Mouse (Mus musculus) limb, embryonic 14.5 days (tissue): ENCODE measurements around the gene Sirpa. TPM values are rescaled to one million over a fixed set of nuclear protein-coding genes. Genes with fewer than 3 reads are reported as not detected.

Experiments used
- ATAC-seq: fragments of 200-750 bp; cut with Nextera tagmentation; 2 replicates; pipeline ENCODE4 v1.8.0; 2017; ENCODE audit warnings: low read depth, moderate number of reproducible peaks, moderate TSS enrichment; ENCODE audit not compliant: low FRiP score
- DNase-seq: peaks from one replicate; pipeline ENCODE4 v3.0.0-alpha.2; 2015; ENCODE audit warnings: low spot score
- H3K27ac ChIP-seq: fragments of 300-500 bp; sonication (generic); replicated peaks from 2 replicates; pipeline ENCODE4 v1.5.1; 2014; ENCODE audit warnings: low read depth, mild to moderate bottlenecking, low read length, moderate library complexity, mixed read lengths
- H3K27me3 ChIP-seq: fragments of 300-500 bp; sonication (generic); 2 replicates; pipeline ENCODE4 v1.6.1; 2014; ENCODE audit warnings: low read length, mixed read lengths; ENCODE audit not compliant: control insufficient read depth, insufficient read depth
- H3K36me3 ChIP-seq: fragments of 300-500 bp; sonication (generic); 2 replicates; pipeline ENCODE4 v1.6.1; 2014; ENCODE audit warnings: mild to moderate bottlenecking, low read length, moderate library complexity, mixed read lengths; ENCODE audit not compliant: control insufficient read depth, insufficient read depth
- H3K4me1 ChIP-seq: fragments of 300-500 bp; sonication (generic); 2 replicates; pipeline ENCODE4 v1.6.1; 2014; ENCODE audit warnings: antibody characterized with exemption, low read length, mixed read lengths; ENCODE audit not compliant: control insufficient read depth, insufficient read depth
- H3K4me2 ChIP-seq: fragments of 300-500 bp; sonication (generic); replicated peaks from 2 replicates; pipeline ENCODE4 v1.6.1; 2014; ENCODE audit warnings: low read depth, mild to moderate bottlenecking, low read length, moderate library complexity; ENCODE audit not compliant: severe bottlenecking
- H3K4me3 ChIP-seq: fragments of 300-500 bp; sonication (generic); replicated peaks from 2 replicates; pipeline ENCODE4 v1.5.1; 2014; ENCODE audit warnings: low read length
- H3K9ac ChIP-seq: fragments of 300-500 bp; sonication (generic); 2 replicates; pipeline ENCODE4 v1.6.1; 2014; ENCODE audit warnings: mild to moderate bottlenecking, low read depth, low read length, moderate library complexity; ENCODE audit not compliant: severe bottlenecking
- H3K9me3 ChIP-seq: fragments of 300-500 bp; sonication (generic); 2 replicates; pipeline ENCODE4 v1.6.1; 2016; ENCODE audit warnings: low read length; ENCODE audit not compliant: control insufficient read depth
- POLR2A ChIP-seq: fragments of 200-500 bp; IDR thresholded peaks from 2 replicates; pipeline ENCODE4 v1.8.0; 2012; ENCODE audit warnings: inconsistent platforms, mild to moderate bottlenecking, moderate library complexity, borderline replicate concordance; ENCODE audit not compliant: insufficient read depth, insufficient read length; ENCODE audit errors: extremely low read depth
- WGBS: fragments of 180-500 bp; shearing (Covaris S2); extraction: QIAGEN DNeasy Blood & Tissue Kit; methylation state at CpG from one replicate; pipeline ENCODE4 v1.1.7; 2014; 5-methylcytosine and 5-hydroxymethylcytosine counted together
- polyA plus RNA-seq, 2 experiments: library from polyadenylated mRNA; depleted of rRNA in 1 of 2; stranded (reverse) in 1 of 2; unstranded in 1 of 2; fragments of >200 nt; fragmentation: Nextera tagmentation in 1 of 2; extraction: Ambion mirVana in 1 of 2; gene quantifications; 2 replicates each; pipeline versions ENCODE4 v1.2.1 to v1.2.3; 2012 to 2014

Sirpa gene
- polyA plus RNA-seq, 2 experiments = 34.7 to 39.6 TPM

DNA sequence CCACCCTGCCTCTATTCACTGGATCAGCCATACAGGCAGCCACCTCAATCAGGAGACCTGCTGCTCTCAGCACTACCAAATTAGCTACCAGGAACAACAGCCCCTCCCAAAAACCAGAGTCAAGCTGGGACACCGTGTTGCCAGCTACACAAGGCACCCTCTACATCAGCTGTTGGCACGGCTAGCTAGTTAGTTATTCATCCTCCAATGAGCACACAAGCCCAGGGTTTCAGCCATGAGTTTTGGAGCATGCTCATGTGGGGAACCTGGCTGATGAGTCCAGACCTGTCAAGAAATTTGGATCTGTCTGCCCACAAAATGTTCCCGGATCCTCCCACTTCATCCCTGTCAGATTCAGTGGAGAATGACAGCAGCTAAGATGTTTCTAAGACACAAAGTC, 30.8 kb upstream of the Sirpa start:
- no peak for TF ChIP-seq POLR2A
- ATAC-seq = no peak
- H3K27ac ChIP-seq = no peak overlapping the region
- H3K9me3 ChIP-seq = no peaks in the 10 kb centered on the region
- H3K4me2 ChIP-seq = no peak overlapping the region
- no peak overlapping the region for H3K4me3 ChIP-seq
- H3K27me3 ChIP-seq = no peaks in the 10 kb centered on the region
- no peak overlapping the region for H3K9ac ChIP-seq
- H3K4me1 ChIP-seq = no peaks in the 10 kb centered on the region
- no peak for DNase-seq
- H3K36me3 ChIP-seq = no peaks in the 10 kb centered on the region
- WGBS = 73% methylated on average over 3 of the region's 3 CpGs

DNA sequence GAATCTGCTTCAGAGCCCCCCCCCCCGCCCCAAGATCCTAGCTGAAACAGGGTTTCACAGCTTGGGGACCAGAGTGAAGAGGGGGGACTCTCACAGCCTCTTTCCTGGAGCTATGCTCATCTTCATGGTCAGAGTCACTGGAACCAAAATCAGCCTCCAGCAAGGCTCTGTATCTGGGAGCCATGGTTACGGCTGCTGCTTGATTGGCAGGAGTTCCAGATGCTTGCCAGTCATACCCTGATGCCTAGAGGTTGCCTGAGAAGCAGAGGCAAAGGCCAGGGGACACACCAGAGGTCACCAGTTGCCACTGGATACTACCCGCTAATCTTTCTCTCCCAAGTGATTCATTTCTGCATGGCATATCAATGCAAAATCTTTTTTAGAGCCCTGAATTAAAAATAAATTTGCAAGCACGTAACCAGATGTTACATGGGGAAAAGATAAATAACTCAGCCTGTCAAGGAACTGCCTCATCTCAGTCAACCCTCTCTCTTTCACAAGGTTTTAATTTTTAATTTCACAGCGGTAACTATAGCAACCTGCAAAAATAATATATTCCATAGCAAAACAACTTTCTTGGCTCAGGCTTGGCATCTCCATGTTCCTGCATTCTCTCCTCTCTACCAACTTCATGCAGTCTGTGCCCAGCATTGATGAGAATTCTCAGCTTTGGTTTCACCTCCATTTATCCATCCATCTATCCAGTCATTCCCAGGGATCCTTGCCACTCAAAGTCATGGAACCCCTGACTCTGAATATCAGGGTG, 28.5 kb upstream of the Sirpa start:
- TF ChIP-seq POLR2A = no peak
- 79% methylated on average over 5 of the region's 5 CpGs for WGBS

DNA sequence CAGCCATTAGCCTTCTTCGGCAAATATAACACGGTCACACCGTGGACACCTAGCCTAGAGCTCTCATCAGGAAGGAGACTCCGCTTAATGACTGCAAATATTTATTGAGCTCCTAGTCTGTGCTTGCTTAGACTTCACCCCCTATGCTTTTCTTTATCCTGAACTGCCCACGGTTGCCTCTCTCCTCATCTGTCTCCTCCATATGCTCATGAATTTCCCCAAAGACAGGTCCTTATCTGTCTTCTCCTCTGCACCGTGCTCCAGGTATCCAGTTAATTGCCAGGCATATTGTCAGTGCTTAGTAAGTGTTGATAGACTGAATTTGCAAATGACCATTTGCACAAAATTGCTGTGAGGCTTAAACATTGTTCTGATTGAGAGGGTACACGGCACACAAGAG, 23.5 kb upstream of the Sirpa start:
- ATAC-seq = no peak
- no peak overlapping the region for H3K4me2 ChIP-seq
- H3K27ac ChIP-seq = no peak overlapping the region
- H3K4me1 ChIP-seq = peaks cover 4% of the 10 kb centered on the region
- no peak for DNase-seq
- no peaks in the 10 kb centered on the region for H3K9me3 ChIP-seq
- 85% methylated on average over 7 of the region's 7 CpGs for WGBS
- no peak overlapping the region for H3K9ac ChIP-seq
- no peak for TF ChIP-seq POLR2A
- no peak overlapping the region for H3K4me3 ChIP-seq
- H3K36me3 ChIP-seq = no peaks in the 10 kb centered on the region
- 0 out of 2 replicates have a peak, but pooled peaks cover under 1% of the 10 kb centered on the region for H3K27me3 ChIP-seq

More for the DNA sequence above, 28.5 kb upstream of the Sirpa start:
- no peaks in the 10 kb centered on the region for H3K9me3 ChIP-seq
- no peaks in the 10 kb centered on the region for H3K27me3 ChIP-seq
- H3K4me3 ChIP-seq = no peak overlapping the region
- H3K27ac ChIP-seq = no peak overlapping the region
- DNase-seq = no peak
- ATAC-seq = no peak
- H3K36me3 ChIP-seq = no peaks in the 10 kb centered on the region
- no peak overlapping the region for H3K4me2 ChIP-seq
- no peak overlapping the region for H3K9ac ChIP-seq
- H3K4me1 ChIP-seq = no peaks in the 10 kb centered on the region

DNA sequence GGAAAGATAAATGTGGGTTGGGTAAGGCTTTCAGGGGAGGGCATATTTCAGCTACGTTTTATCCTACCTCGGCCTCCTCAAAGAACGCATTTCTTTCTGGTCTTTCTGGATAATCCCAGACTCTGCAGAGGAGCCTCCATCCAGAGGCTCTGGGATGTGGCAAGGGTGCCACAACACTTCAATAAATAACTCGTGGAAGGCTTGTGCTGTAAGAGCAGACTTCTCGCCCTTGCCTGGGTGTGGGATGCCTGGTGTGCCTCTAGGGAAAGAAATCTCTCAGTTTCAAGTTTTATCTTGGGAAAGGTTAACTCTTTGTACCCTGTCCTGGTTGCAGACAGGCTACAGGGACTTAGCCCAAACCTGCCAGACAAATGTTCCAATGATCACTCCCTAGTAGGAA, 23.1 kb upstream of the Sirpa start:
- no peaks in the 10 kb centered on the region for H3K9me3 ChIP-seq
- no peak for ATAC-seq
- WGBS = 60% methylated on average over 5 of the region's 5 CpGs
- H3K27ac ChIP-seq = no peak overlapping the region
- no peak overlapping the region for H3K4me2 ChIP-seq
- no peak for TF ChIP-seq POLR2A
- no peak overlapping the region for H3K9ac ChIP-seq
- H3K4me3 ChIP-seq = no peak overlapping the region
- H3K36me3 ChIP-seq = no peaks in the 10 kb centered on the region
- 0 out of 2 replicates have a peak, but pooled peaks cover 4% of the 10 kb centered on the region for H3K27me3 ChIP-seq
- DNase-seq = no peak
- H3K4me1 ChIP-seq = peaks cover 8% of the 10 kb centered on the region

DNA sequence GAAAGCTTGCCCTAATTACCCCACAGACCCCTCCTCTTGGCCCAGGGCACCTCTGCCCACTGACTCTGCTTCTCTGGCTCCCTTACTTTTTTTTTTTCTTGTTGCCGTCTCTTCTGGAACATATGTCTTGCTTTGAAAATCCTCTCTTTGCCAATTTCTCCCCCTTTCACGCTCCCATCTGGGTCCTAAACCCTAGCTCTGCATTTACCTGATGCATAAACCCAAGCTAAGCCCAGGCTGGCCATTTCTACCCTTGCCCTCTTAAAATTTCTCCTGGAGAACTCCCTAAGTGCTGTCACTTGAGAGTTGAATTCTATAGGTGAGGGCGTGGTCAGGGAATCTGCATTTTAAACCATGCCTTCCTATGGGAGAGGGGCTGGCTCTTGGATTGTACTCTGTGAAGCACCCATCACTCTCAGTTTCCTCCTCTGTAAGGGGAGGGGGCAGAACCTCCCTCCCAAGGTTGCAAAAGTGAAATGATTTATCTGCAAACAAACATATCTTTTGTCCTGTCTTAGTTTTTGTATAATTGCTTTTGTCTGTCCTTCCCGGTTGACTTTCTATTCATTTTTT, 18.8 kb upstream of the Sirpa start:
- H3K4me2 ChIP-seq = peak overlapping the region; percentile 42; the same call in 1 of the 2 replicates
- no peak overlapping the region for H3K9ac ChIP-seq
- no peak for TF ChIP-seq POLR2A
- ATAC-seq (no peak), DNase-seq (no peak)
- H3K27ac ChIP-seq = no peak overlapping the region
- H3K4me1 ChIP-seq = peaks cover 8% of the 10 kb centered on the region
- no peak overlapping the region for H3K4me3 ChIP-seq
- no peaks in the 10 kb centered on the region for H3K9me3 ChIP-seq
- H3K27me3 ChIP-seq = 0 out of 2 replicates have a peak, but pooled peaks cover 4% of the 10 kb centered on the region
- WGBS = 13% methylated on average over 4 of the region's 4 CpGs
- H3K36me3 ChIP-seq = no peaks in the 10 kb centered on the region
